Mouse (Mus musculus) macrophage (primary cell): Measurements from ENCODE around the gene Myf5. TPM values are rescaled to one million over a fixed set of nuclear protein-coding genes. Genes with fewer than 3 reads are reported as not detected.

ENCODE experiments used
- H3K27ac ChIP-seq: fragments of 350-480 bp; formaldehyde crosslinking; 2 replicates; pipeline ENCODE4 v1.9.0; 2021
- H3K36me3 ChIP-seq: fragments of 350-480 bp; formaldehyde crosslinking; 2 replicates; pipeline ENCODE4 v1.9.0; 2021; ENCODE audit errors: inconsistent target
- H3K4me3 ChIP-seq: fragments of 350-480 bp; formaldehyde crosslinking; 2 replicates; pipeline ENCODE4 v1.9.0; 2021; ENCODE audit errors: inconsistent target
- H3K79me2 ChIP-seq: fragments of 350-480 bp; formaldehyde crosslinking; 2 replicates; pipeline ENCODE4 v1.9.0; 2021; ENCODE audit errors: inconsistent target
- WGBS: methylation state at CpG from one replicate; pipeline ENCODE4 v1.1.7; 2026; ENCODE audit warnings: inconsistent platforms; ENCODE audit not compliant: missing documents; 5-methylcytosine and 5-hydroxymethylcytosine counted together
- polyA plus RNA-seq: library from polyadenylated mRNA; stranded (reverse); fragments of 250-400 nt; gene quantifications from 3 replicates; pipeline ENCODE4 v1.2.4, GENCODE M21; 2018; ENCODE audit warnings: inconsistent platforms

Myf5 gene
- polyA plus RNA-seq, 1 experiment from 2014 or later = not detected

DNA sequence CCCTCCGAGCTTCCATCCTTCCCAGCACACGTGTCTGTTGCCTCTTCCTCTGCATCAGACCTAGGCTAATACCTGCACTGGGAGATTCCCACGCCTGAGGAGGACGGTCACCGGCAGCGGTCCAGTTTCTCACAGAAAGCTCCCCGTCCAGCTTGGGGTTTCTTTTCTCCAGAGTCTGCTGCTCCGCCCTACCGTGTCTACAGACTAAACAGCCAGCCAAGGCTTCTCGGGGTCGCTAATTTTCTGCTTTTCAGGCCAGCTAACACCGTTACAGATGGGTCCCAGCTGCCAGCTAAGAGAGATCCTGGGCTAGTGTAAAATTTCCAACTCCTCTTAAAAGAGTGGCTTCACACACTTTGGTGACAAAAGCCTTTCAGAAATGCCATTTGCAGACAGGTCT, 836 bp upstream of the Myf5 start:
- Histone ChIP-seq H3K4me3 (no peak overlapping the region), H3K36me3 (no peaks in the 10 kb centered on the region), H3K79me2 (no peaks in the 10 kb centered on the region), H3K27ac (no peak overlapping the region)
- 64% methylated on average over 12 of the region's 12 CpGs for WGBS

DNA sequence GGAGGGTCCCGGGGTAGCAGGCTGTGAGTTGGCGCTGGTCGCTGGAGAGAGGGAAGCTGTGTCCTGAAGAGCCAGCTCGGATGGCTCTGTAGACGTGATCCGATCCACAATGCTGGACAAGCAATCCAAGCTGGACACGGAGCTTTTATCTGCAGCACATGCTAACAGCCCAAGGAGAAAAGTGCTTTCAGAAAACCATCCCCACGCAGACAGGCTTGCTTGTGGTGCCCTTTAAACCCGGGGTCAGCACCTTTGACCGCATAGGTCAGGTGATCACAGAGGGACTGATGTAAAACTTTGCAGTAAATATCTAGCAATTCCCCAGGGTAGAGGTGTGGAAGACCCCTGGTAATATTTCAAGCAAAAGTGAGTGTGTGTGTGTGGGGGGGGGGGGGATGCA, 1.9 kb downstream of the Myf5 start:
- no peak overlapping the region for H3K4me3 ChIP-seq
- 92% methylated on average over 10 of the region's 10 CpGs for WGBS
- H3K27ac ChIP-seq = no peak overlapping the region
- H3K36me3 ChIP-seq = no peaks in the 10 kb centered on the region
- no peaks in the 10 kb centered on the region for H3K79me2 ChIP-seq

GRCm38 (mm10) chr10:107473497-107473896, 12.4 kb downstream of the Myf5 start:
- 58% methylated on average over 2 of the region's 2 CpGs for WGBS
- H3K79me2 ChIP-seq = no peaks in the 10 kb centered on the region
- no peak overlapping the region for H3K4me3 ChIP-seq
- no peaks in the 10 kb centered on the region for H3K36me3 ChIP-seq
- H3K27ac ChIP-seq = no peak overlapping the region

- Histone ChIP-seq H3K27ac (no peak overlapping the region), H3K36me3 (no peaks in the 10 kb centered on the region), H3K79me2 (no peaks in the 10 kb centered on the region), H3K4me3 (no peak overlapping the region)
- WGBS = 88% methylated on average over 5 of the region's 5 CpGs
Observed at GRCm38 (mm10) chr10:107471712-107472111, 14.2 kb downstream of the Myf5 start.

GRCm38 (mm10) chr10:107467819-107468218, 18.1 kb downstream of the Myf5 start:
- Histone ChIP-seq H3K27ac (no peak overlapping the region), H3K4me3 (no peak overlapping the region), H3K36me3 (no peaks in the 10 kb centered on the region), H3K79me2 (no peaks in the 10 kb centered on the region)
- 90% methylated on average over 7 of the region's 7 CpGs for WGBS

GRCm38 (mm10) chr10:107449496-107450330, 36.2 kb downstream of the Myf5 start:
- Histone ChIP-seq H3K4me3 (no peak overlapping the region), H3K36me3 (no peaks in the 10 kb centered on the region), H3K79me2 (no peaks in the 10 kb centered on the region), H3K27ac (no peak overlapping the region)
- WGBS = 80% methylated on average over 5 of the region's 5 CpGs

DNA sequence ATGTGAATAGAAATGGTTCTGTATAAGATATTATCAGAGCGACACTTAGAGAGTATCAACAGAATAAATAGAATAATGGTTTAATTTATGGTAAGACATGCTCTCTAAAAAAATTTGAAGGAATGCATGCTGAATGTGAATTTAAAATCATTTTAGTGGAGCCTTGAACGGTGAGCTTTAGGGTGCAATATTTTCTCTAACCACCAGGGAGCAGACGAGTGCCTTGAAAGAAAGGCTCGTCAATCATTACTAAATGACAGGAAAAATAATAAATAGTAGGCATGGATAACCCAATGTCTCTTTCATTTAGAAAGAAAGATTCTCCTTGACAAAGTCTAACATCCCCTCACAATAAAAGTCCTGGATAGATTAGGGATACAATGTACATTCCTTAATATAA, 43.2 kb downstream of the Myf5 start:
- Histone ChIP-seq H3K36me3 (no peaks in the 10 kb centered on the region), H3K79me2 (no peaks in the 10 kb centered on the region), H3K4me3 (no peak overlapping the region), H3K27ac (no peak overlapping the region)
- WGBS = 10% methylated on average over 4 of the region's 4 CpGs

DNA sequence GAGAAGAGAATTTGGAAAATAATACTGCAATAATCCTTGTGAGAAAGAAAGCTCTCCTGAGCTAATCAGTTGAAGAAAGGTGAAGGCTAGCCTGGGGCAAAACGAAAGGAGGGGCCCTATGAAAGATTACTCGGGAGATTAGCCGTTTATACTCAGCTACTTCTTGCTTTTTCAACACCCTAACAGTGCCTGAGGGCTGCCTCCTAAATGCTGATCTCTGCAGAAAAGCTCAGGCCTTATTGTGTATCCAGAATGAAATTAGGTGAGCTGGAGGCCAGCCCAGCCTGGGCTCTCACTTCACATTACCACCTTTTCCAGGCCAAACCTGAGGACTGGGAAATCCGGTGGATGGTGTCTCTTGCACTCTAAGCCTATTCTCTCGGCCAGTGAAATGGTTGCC, 49.0 kb downstream of the Myf5 start:
- Histone ChIP-seq H3K27ac (no peak overlapping the region), H3K4me3 (no peak overlapping the region), H3K36me3 (no peaks in the 10 kb centered on the region), H3K79me2 (no peaks in the 10 kb centered on the region)
- WGBS = 57% methylated on average over 5 of the region's 5 CpGs

Other genes starting within 250 kb of the Myf5 start
- gene Lin7a, start 214.4 kb downstream of the Myf5 start, polyA plus RNA-seq = not detected in 3 replicates
- gene Myf6, start 8.6 kb upstream of the Myf5 start, polyA plus RNA-seq = not detected in 3 replicates
- not detected in 3 replicates for gene Ptprq, start 233.9 kb upstream of the Myf5 start, polyA plus RNA-seq